Mouse (Mus musculus) adrenal gland, postnatal 36 days (tissue): Measurements from ENCODE around the gene Dhh. TPM values are rescaled to one million over a fixed set of nuclear protein-coding genes. Genes with fewer than 3 reads are reported as not detected.
"Not testable (repeated sequence)": the region's sequence is repeated elsewhere in the genome, so short reads cannot be mapped to it uniquely, and the experiment has no call there.

Experiments used
- DNase-seq, 2 experiments: peaks; one replicate each; pipeline ENCODE4 v3.0.0; 2021; ENCODE audit warnings: mixed read lengths in 1 of 2
- long read RNA-seq, 2 experiments: library from polyadenylated mRNA; stranded (forward); transcript quantifications; one replicate each; pipeline ENCODE4 v2.0.0; 2021; ENCODE audit warnings: borderline sequencing depth in 2 of 2
- total RNA-seq, 2 experiments: library from RNA; stranded (reverse); gene quantifications; 2 replicates each; pipeline ENCODE4 v1.2.3; 2021

The Dhh gene
- total RNA-seq = 1 to 10 TPM; 2.2 to 3.0 TPM
- long read RNA-seq, experiment 1, full-length matches to known transcripts = 7 of 7 reads
- long read RNA-seq, experiment 1, partial matches to known transcripts = 0 of 7 reads
- long read RNA-seq, experiment 1, other reads (novel, unspliced or antisense) = 0 of 7 reads
- long read RNA-seq, experiment 2, full-length matches to known transcripts = 5 of 6 reads
- long read RNA-seq, experiment 2, partial matches to known transcripts = 0 of 6 reads
- long read RNA-seq, experiment 2, other reads (novel, unspliced or antisense) = 1 of 6 reads

- peak; percentile 46 to 64 for DNase-seq
These were observed at the start of gene Dhh for GRCm38 (mm10) chr15:98897928-98898800. Gene Dhh (minus strand): TSS chr15:98898540.

GRCm38 (mm10) chr15:98947884-98948283 is 49.5 kb upstream of the Dhh start:
- no peak for DNase-seq

GRCm38 (mm10) chr15:98943133-98943532 is 44.8 kb upstream of the Dhh start:
- no peak for DNase-seq

GRCm38 (mm10) chr15:98942081-98942480 is 43.7 kb upstream of the Dhh start:
- DNase-seq = peak; percentile 43 to 60

- DNase-seq = no peak
These were observed 43.2 kb upstream of the Dhh start for GRCm38 (mm10) chr15:98941539-98941938.

GRCm38 (mm10) chr15:98940816-98941215 is 42.5 kb upstream of the Dhh start:
- DNase-seq = peak; percentile 46 to 64

- peak; percentile 94 to 97 for DNase-seq
These were observed 36.0 kb upstream of the Dhh start, which contains the start of gene Tuba1b for GRCm38 (mm10) chr15:98934217-98934839. Gene Tuba1b (minus strand): TSS chr15:98934565.

GRCm38 (mm10) chr15:98933833-98934216 is 35.5 kb upstream of the Dhh start:
- peak; percentile 96 to 98 for DNase-seq

- peak in 1 of 2 experiments; percentile 20 for DNase-seq
These were observed 34.8 kb upstream of the Dhh start for GRCm38 (mm10) chr15:98933004-98933671.

GRCm38 (mm10) chr15:98930998-98931397 is 32.7 kb upstream of the Dhh start:
- no peak for DNase-seq

GRCm38 (mm10) chr15:98930017-98930734 is 31.8 kb upstream of the Dhh start:
- DNase-seq = no peak

GRCm38 (mm10) chr15:98928598-98929240 is 30.4 kb upstream of the Dhh start:
- DNase-seq = peak; percentile 75 to 84

GRCm38 (mm10) chr15:98927566-98927965 is 29.2 kb upstream of the Dhh start:
- no peak for DNase-seq

GRCm38 (mm10) chr15:98924682-98925081 is 26.3 kb upstream of the Dhh start:
- peak; percentile 26 to 34 for DNase-seq

- DNase-seq = no peak
These were observed 24.7 kb upstream of the Dhh start for GRCm38 (mm10) chr15:98923031-98923537.

- DNase-seq = peak; percentile 21 to 34
These were observed 24.2 kb upstream of the Dhh start for GRCm38 (mm10) chr15:98922581-98922980.

GRCm38 (mm10) chr15:98921510-98921909 is 23.2 kb upstream of the Dhh start:
- no peak for DNase-seq

- not testable (repeated sequence) for DNase-seq
These were observed 20.2 kb upstream of the Dhh start for GRCm38 (mm10) chr15:98918499-98918895.

- peak; percentile 99 for DNase-seq
These were observed 19.5 kb upstream of the Dhh start, which contains the start of gene Lmbr1l for GRCm38 (mm10) chr15:98917538-98918498. Gene Lmbr1l (minus strand): TSS chr15:98918231.
